In the genomic region with DNA sequence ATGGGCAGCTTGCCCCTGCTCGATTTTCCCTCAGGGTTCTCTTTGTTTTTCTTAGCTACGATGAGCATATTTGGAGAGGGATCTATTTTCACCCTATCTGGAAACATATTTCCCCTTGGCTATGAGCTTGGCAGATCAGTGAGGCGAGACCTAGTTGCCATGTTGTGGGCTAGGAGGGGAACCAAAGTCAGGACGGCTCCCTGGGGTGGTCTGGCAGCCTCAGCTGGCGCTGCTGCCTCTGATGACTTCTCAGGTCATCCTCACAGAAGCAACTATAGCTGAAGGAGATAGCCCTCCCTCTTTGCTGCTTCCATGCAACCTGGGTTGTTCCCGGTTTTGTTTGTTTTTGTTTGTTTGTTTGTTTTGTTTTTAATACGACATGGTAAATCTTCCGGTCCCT, we compare ENCODE assay signal across 17 mouse cellular contexts.
"Had no signal": no experiment of that assay in that cellular context is flagged by ENCODE, and none has a peak within 500 bp of the region (broad histone marks: within the 10 kb centered on the region; RNA-seq: fewer than 3 reads in every experiment).

No protein-coding gene starts in this region.

- H3K9me3 ChIP-seq: lung, embryonic 15.5 days; megakaryocyte, embryonic 14.5 days; midbrain, embryonic 13.5 days; midbrain, embryonic 15.5 days; neural tube, embryonic 12.5 days; stomach, embryonic 15.5 days had no signal

- H3K36me3 ChIP-seq: lung, embryonic 15.5 days; midbrain, embryonic 13.5 days; midbrain, embryonic 15.5 days; neural tube, embryonic 12.5 days; stomach, embryonic 15.5 days had no signal

- H3K4me3 ChIP-seq: lung, embryonic 15.5 days; midbrain, embryonic 13.5 days; midbrain, embryonic 15.5 days; neural tube, embryonic 12.5 days; stomach, embryonic 15.5 days had no signal

- H3K27ac ChIP-seq: lung, embryonic 15.5 days; macrophage; midbrain, embryonic 13.5 days; midbrain, embryonic 15.5 days; neural tube, embryonic 12.5 days; stomach, embryonic 15.5 days; stomach, postnatal 0 days had no signal

- ATAC-seq: lung, postnatal 0 days; midbrain, embryonic 13.5 days; midbrain, embryonic 15.5 days had no signal

- H3K9ac ChIP-seq: lung, embryonic 15.5 days; midbrain, embryonic 13.5 days; midbrain, embryonic 15.5 days; neural tube, embryonic 12.5 days; stomach, embryonic 15.5 days had no signal

- H3K27me3 ChIP-seq: lung, embryonic 15.5 days; midbrain, embryonic 13.5 days; midbrain, embryonic 15.5 days; neural tube, embryonic 12.5 days; stomach, embryonic 15.5 days had no signal

- H3K4me2 ChIP-seq: lung, embryonic 15.5 days; midbrain, embryonic 11.5 days; midbrain, embryonic 13.5 days; midbrain, embryonic 15.5 days; neural tube, embryonic 12.5 days; stomach, embryonic 15.5 days had no signal

- DNase-seq: lung, adult 2 months; lung, postnatal 14 days; lung, postnatal 36 days; right cerebral cortex, postnatal 14 days; thymus, adult 2 months; thymus, postnatal 25 days; thymus, postnatal 4 days had no signal

- H3K4me1 ChIP-seq: midbrain, embryonic 13.5 days; midbrain, embryonic 15.5 days; neural tube, embryonic 12.5 days; stomach, embryonic 15.5 days had no signal
